Mouse (Mus musculus): Measurements from ENCODE around the gene Gm11437. TPM values are rescaled to one million over a fixed set of nuclear protein-coding genes. Genes with fewer than 3 reads are reported as not detected.

Gene Gm11437
- polyA plus RNA-seq, 1 experiment from 2014 or later = not detected

GRCm38 (mm10) chr11:84121051-84121956 is 46.0 kb downstream of the Gm11437 start:
- 94% methylated on average over 11 of the region's 12 CpGs for WGBS (ENCODE audit: missing documents)
- peaks cover 8% of the 10 kb centered on the region; the same call in 1 of the 2 replicates for H3K36me3 ChIP-seq (ENCODE audit: inconsistent target)
- no peak overlapping the region for H3K27ac ChIP-seq
- no peaks in the 10 kb centered on the region for H3K79me2 ChIP-seq (ENCODE audit: inconsistent target)
- no peak overlapping the region for H3K4me3 ChIP-seq (ENCODE audit: inconsistent target)

- Histone ChIP-seq H3K36me3 (ENCODE audit: inconsistent target) (peaks cover 3% of the 10 kb centered on the region; the same call in 1 of the 2 replicates), H3K79me2 (ENCODE audit: inconsistent target) (no peaks in the 10 kb centered on the region), H3K27ac (no peak overlapping the region), H3K4me3 (ENCODE audit: inconsistent target) (no peak overlapping the region)
- WGBS (ENCODE audit: missing documents) = 75% methylated on average over 4 of the region's 4 CpGs
Measured at GRCm38 (mm10) chr11:84117431-84117830, 49.8 kb downstream of the Gm11437 start.

- WGBS (ENCODE audit: missing documents) = 88% methylated on average over 2 of the region's 2 CpGs
- Histone ChIP-seq H3K36me3 (ENCODE audit: inconsistent target) (peaks cover 3% of the 10 kb centered on the region; the same call in 1 of the 2 replicates), H3K4me3 (ENCODE audit: inconsistent target) (no peak overlapping the region), H3K79me2 (ENCODE audit: inconsistent target) (no peaks in the 10 kb centered on the region), H3K27ac (no peak overlapping the region)
Measured at GRCm38 (mm10) chr11:84116221-84116620, 51.1 kb downstream of the Gm11437 start.

- H3K36me3 ChIP-seq (ENCODE audit: inconsistent target) = peaks cover 3% of the 10 kb centered on the region; the same call in 1 of the 2 replicates
Measured at GRCm38 (mm10) chr11:84115646-84116045, 51.6 kb downstream of the Gm11437 start.

GRCm38 (mm10) chr11:84113623-84114022 is 53.7 kb downstream of the Gm11437 start:
- WGBS (ENCODE audit: missing documents) = 91% methylated on average over 5 of the region's 5 CpGs
- Histone ChIP-seq H3K79me2 (ENCODE audit: inconsistent target) (no peaks in the 10 kb centered on the region), H3K27ac (no peak overlapping the region), H3K36me3 (ENCODE audit: inconsistent target) (0 out of 2 replicates have a peak, but pooled peaks cover 1% of the 10 kb centered on the region), H3K4me3 (ENCODE audit: inconsistent target) (no peak overlapping the region)

More at GRCm38 (mm10) chr11:84115646-84116045, 51.6 kb downstream of the Gm11437 start:
- Histone ChIP-seq H3K79me2 (ENCODE audit: inconsistent target) (no peaks in the 10 kb centered on the region), H3K4me3 (ENCODE audit: inconsistent target) (no peak overlapping the region), H3K27ac (no peak overlapping the region)
- 89% methylated on average over 9 of the region's 9 CpGs for WGBS (ENCODE audit: missing documents)

GRCm38 (mm10) chr11:84107137-84107536 is 60.1 kb downstream of the Gm11437 start:
- no peak overlapping the region for H3K4me3 ChIP-seq (ENCODE audit: inconsistent target)
- 62% methylated on average over 2 of the region's 2 CpGs for WGBS (ENCODE audit: missing documents)
- H3K36me3 ChIP-seq (ENCODE audit: inconsistent target) = 0 out of 2 replicates have a peak, but pooled peaks cover 7% of the 10 kb centered on the region
- no peak overlapping the region for H3K27ac ChIP-seq
- H3K79me2 ChIP-seq (ENCODE audit: inconsistent target) = no peaks in the 10 kb centered on the region

- Histone ChIP-seq H3K27ac (no peak overlapping the region), H3K36me3 (ENCODE audit: inconsistent target) (0 out of 2 replicates have a peak, but pooled peaks cover 7% of the 10 kb centered on the region)
- WGBS (ENCODE audit: missing documents) = 95% methylated on average over 6 of the region's 6 CpGs
Measured at GRCm38 (mm10) chr11:84104036-84104435, 63.2 kb downstream of the Gm11437 start.

GRCm38 (mm10) chr11:84101182-84101581 is 66.1 kb downstream of the Gm11437 start:
- Histone ChIP-seq H3K4me3 (ENCODE audit: inconsistent target) (no peak overlapping the region), H3K36me3 (ENCODE audit: inconsistent target) (no peaks in the 10 kb centered on the region), H3K79me2 (ENCODE audit: inconsistent target) (no peaks in the 10 kb centered on the region), H3K27ac (no peak overlapping the region)

More at GRCm38 (mm10) chr11:84104036-84104435, 63.2 kb downstream of the Gm11437 start:
- no peaks in the 10 kb centered on the region for H3K79me2 ChIP-seq (ENCODE audit: inconsistent target)
- H3K4me3 ChIP-seq (ENCODE audit: inconsistent target) = no peak overlapping the region

Other genes with a start within 250 kb of the Gm11437 start
- gene Ddx52, start 225.4 kb downstream of the Gm11437 start, polyA plus RNA-seq (2018) = 21.9 to 26.8 TPM (median 25.7 TPM) in 3 replicates
- gene Synrg, start 203.0 kb downstream of the Gm11437 start, polyA plus RNA-seq (2018) = 18.6 to 22.1 TPM (median 20.4 TPM) in 3 replicates
- 0.43 to 1.8 TPM in 2 of 3 replicates, not detected in the other for gene Dusp14, start 98.2 kb downstream of the Gm11437 start, polyA plus RNA-seq (2018)
- gene Tada2a, start 37.9 kb downstream of the Gm11437 start, polyA plus RNA-seq (2018) = 5.3 to 8.6 TPM (median 7.5 TPM) in 3 replicates
- 10.9 to 20.1 TPM (median 11.1 TPM) in 3 replicates for gene Acaca, start 37.8 kb downstream of the Gm11437 start, polyA plus RNA-seq (2018)

Data from macrophage (primary cell).